Mouse (Mus musculus): ENCODE results near the gene Ccdc187. TPM values are rescaled to one million over a fixed set of nuclear protein-coding genes. Genes with fewer than 3 reads are reported as not detected.
A peak's percentile ranks its signal among the peaks of the same experiment; 100 is the strongest.

Ccdc187 gene
- polyA plus RNA-seq, 1 experiment from 2014 or later: 0.19 TPM

DNA sequence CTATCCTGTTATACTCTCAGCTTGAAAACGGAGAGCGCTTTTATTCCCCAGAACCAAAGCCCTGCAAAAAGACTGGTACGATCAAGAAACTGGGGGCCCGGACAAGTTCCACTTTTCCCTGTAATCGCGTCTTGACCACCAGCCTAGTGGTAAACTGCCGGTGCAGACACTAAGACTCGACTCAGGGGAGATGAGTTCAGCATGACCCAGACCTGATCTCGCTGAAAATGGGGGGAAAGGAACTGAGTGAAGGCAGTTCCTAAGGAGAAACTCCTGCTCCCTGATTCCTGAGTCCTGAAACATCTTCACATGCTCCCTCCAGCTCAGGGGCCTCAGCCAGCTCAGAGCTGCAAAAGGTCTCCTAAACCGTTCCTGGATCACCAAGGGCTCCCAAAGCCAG, 88.6 kb downstream of the Ccdc187 start:
- ATAC-seq (ENCODE audit: low FRiP score): no peak
- no peak overlapping the region for H3K4me2 ChIP-seq (replicated peaks; ENCODE audit: low read depth, low read length)
- no peak overlapping the region for H3K4me3 ChIP-seq (ENCODE audit: low read depth, low read length)
- 12% methylated on average over 10 of the region's 10 CpGs for WGBS
- no peak overlapping the region for H3K27ac ChIP-seq (ENCODE audit: low read depth, low read length)
- DNase-seq (ENCODE audit: low spot score): peak; percentile 41
- H3K27me3 ChIP-seq (ENCODE audit: control insufficient read depth, insufficient read depth, low read length): peaks cover 77% of the 10 kb centered on the region
- no peaks in the 10 kb centered on the region for H3K9me3 ChIP-seq (ENCODE audit: control insufficient read depth, low read length)
- H3K36me3 ChIP-seq (ENCODE audit: control insufficient read depth, insufficient read depth, low read length): peaks cover 4% of the 10 kb centered on the region
- peaks cover 24% of the 10 kb centered on the region for H3K4me1 ChIP-seq (replicated peaks; ENCODE audit: control insufficient read depth, insufficient read depth, low read length)
- H3K9ac ChIP-seq (ENCODE audit: low read depth, low read length): no peak overlapping the region; the same call in 1 of the 2 replicates

DNA sequence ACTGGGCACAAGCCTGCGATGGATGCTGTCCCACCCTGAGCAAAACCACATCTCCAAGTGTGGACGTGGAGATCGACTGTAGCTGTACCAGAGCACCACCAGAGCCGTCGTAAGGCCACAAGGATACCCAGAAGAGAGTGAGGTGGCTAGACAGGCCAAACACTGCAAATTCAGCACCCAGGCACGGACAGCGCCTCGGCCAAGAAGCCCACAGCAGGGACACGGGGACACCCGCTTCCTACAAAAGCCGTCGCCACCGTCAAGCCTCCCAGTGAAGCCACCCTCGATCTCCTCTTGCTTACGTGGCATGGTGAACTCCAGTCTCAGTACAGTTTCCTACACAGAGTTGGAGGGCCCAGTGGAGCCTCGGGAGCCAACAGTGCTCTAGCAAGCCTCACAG, 89.2 kb downstream of the Ccdc187 start:
- no peaks in the 10 kb centered on the region; the same call in 1 of the 2 replicates for H3K36me3 ChIP-seq (ENCODE audit: control insufficient read depth, insufficient read depth, low read length)
- H3K9ac ChIP-seq (ENCODE audit: low read depth, low read length): no peak overlapping the region
- peaks cover 24% of the 10 kb centered on the region for H3K4me1 ChIP-seq (replicated peaks; ENCODE audit: control insufficient read depth, insufficient read depth, low read length)
- DNase-seq (ENCODE audit: low spot score): peak; percentile 69
- no peak for ATAC-seq (ENCODE audit: low FRiP score)
- no peaks in the 10 kb centered on the region for H3K9me3 ChIP-seq (ENCODE audit: control insufficient read depth, low read length)
- WGBS: 2% methylated on average over 16 of the region's 16 CpGs
- H3K4me2 ChIP-seq (replicated peaks; ENCODE audit: low read depth, low read length): no peak overlapping the region
- no peak overlapping the region for H3K27ac ChIP-seq (ENCODE audit: low read depth, low read length)
- peaks cover 83% of the 10 kb centered on the region for H3K27me3 ChIP-seq (ENCODE audit: control insufficient read depth, insufficient read depth, low read length)
- H3K4me3 ChIP-seq (ENCODE audit: low read depth, low read length): no peak overlapping the region

GRCm38 (mm10) chr2:26202849-26203475, 91.4 kb downstream of the Ccdc187 start:
- no peaks in the 10 kb centered on the region for H3K9me3 ChIP-seq (ENCODE audit: control insufficient read depth, low read length)
- WGBS: 1% methylated on average over 36 of the region's 36 CpGs
- H3K27me3 ChIP-seq (ENCODE audit: control insufficient read depth, insufficient read depth, low read length): peaks cover 99% of the 10 kb centered on the region
- H3K36me3 ChIP-seq (ENCODE audit: control insufficient read depth, insufficient read depth, low read length): no peaks in the 10 kb centered on the region
- H3K4me1 ChIP-seq (replicated peaks; ENCODE audit: control insufficient read depth, insufficient read depth, low read length): peaks cover 24% of the 10 kb centered on the region
- DNase-seq (ENCODE audit: low spot score) (peak; percentile 63), ATAC-seq (ENCODE audit: low FRiP score) (no peak)
- H3K4me2 ChIP-seq (replicated peaks; ENCODE audit: low read depth, low read length): peak overlapping the region; percentile 19
- no peak overlapping the region for H3K27ac ChIP-seq (ENCODE audit: low read depth, low read length)
- no peak overlapping the region for H3K9ac ChIP-seq (ENCODE audit: low read depth, low read length)
- H3K4me3 ChIP-seq (ENCODE audit: low read depth, low read length): peak overlapping the region; percentile 13; the same call in 1 of the 2 replicates

DNA sequence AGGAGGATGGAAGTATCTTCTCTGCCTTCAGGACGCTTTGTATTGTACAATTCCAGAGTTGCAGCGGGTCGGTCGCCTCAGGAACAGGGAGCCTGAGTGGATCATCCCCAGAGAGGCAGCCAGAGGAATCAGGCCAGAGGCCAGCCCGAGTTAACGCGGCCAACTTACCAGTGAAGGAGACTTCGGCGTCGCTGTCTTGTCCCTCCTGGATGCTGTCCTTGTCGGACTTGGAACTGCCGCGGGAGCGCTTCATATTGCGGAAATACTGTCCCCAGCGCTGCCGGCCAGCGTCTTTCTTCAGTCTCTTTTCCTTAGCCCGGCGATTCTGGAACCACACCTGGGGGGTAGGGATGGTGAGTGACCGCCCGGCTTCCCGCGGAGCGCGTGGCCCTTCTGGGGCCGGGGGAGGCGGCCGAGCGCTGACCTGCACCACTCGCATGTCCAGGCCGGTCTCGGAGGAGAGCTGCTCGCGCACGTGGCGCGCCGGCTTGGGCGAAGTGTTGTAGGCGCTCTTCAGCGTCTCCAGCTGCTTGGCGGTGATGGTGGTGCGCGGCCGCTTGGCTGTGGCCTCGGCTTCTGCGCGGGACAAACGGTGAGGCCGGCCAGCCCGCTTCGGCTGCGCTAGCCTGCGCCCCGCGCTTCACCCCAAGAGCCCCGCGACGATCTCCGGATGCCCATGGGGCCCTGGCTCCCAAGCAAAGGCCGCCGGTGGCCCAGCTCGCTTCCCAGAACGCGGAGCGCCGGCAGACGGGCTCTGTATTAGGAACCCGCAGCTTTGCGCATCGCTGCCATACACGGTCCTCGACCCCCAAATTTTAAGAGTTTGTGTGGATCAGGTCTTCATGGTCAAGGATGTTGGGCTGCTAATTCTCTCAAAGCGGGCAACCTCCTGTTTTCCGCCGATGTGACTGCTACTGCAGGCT, 92.2 kb downstream of the Ccdc187 start:
- peaks cover 99% of the 10 kb centered on the region for H3K27me3 ChIP-seq (ENCODE audit: control insufficient read depth, insufficient read depth, low read length)
- WGBS: under 1% methylated on average over 77 of the region's 77 CpGs
- H3K36me3 ChIP-seq (ENCODE audit: control insufficient read depth, insufficient read depth, low read length): no peaks in the 10 kb centered on the region
- ATAC-seq (ENCODE audit: low FRiP score): no peak
- H3K4me1 ChIP-seq (replicated peaks; ENCODE audit: control insufficient read depth, insufficient read depth, low read length): peaks cover 23% of the 10 kb centered on the region
- H3K9me3 ChIP-seq (ENCODE audit: control insufficient read depth, low read length): no peaks in the 10 kb centered on the region
- H3K4me3 ChIP-seq (ENCODE audit: low read depth, low read length): peak overlapping the region; percentile 13; the same call in 1 of the 2 replicates
- H3K9ac ChIP-seq (ENCODE audit: low read depth, low read length): no peak overlapping the region
- DNase-seq (ENCODE audit: low spot score): peak; percentile 58
- peak overlapping the region; percentile 25 for H3K4me2 ChIP-seq (replicated peaks; ENCODE audit: low read depth, low read length)
- H3K27ac ChIP-seq (ENCODE audit: low read depth, low read length): no peak overlapping the region

GRCm38 (mm10) chr2:26198488-26198887, 95.9 kb downstream of the Ccdc187 start:
- H3K4me3 ChIP-seq (ENCODE audit: low read depth, low read length): no peak overlapping the region
- H3K4me2 ChIP-seq (replicated peaks; ENCODE audit: low read depth, low read length): 0 out of 2 replicates have a peak overlapping the region, but pooled peaks have one; percentile 7
- peak; percentile 59 for DNase-seq (ENCODE audit: low spot score)

DNA sequence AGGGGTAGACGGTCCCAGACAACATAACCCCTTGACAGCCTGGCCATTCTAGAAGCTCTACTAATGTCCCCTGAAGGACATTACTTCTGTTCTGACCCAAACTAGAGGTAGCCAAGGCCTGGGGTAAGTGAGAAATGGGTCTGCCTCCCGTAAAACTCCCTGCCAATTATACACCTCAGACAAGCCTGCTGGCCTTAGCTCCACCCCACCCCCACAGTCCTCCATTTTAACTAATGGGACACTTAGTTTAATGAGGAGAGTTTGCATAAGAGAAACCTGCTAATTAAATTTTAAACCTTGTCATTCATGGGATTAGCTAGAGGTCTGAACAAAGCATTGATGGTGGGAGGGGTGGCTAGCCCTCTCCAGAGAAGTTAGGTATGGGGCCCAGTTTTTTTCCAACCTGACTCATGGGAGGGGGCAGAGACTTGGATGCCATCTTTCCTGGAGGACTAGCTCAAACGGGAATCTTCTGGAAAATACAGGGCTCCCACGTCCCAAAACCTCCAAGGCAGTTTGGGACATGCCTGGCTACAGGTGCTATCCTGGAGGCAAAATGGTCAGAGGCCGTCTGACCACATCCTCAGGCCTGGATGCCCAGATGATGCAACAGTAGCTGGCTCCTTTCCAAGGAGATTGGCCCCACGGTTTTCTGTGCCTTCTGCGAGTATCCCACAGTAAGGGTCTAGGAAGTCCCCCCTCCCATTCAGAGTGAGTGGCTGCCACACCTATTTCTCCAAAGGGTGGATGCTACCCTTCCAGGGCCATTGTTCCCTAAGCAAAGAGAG, 99.6 kb downstream of the Ccdc187 start:
- no peak for DNase-seq (ENCODE audit: low spot score)
- Histone ChIP-seq H3K9me3 (ENCODE audit: control insufficient read depth, low read length) (no peaks in the 10 kb centered on the region), H3K36me3 (ENCODE audit: control insufficient read depth, insufficient read depth, low read length) (no peaks in the 10 kb centered on the region), H3K4me3 (ENCODE audit: low read depth, low read length) (no peak overlapping the region), H3K4me1 (replicated peaks; ENCODE audit: control insufficient read depth, insufficient read depth, low read length) (0 out of 2 replicates have a peak, but pooled peaks cover 5% of the 10 kb centered on the region), H3K9ac (ENCODE audit: low read depth, low read length) (no peak overlapping the region), H3K27ac (ENCODE audit: low read depth, low read length) (no peak overlapping the region), H3K4me2 (replicated peaks; ENCODE audit: low read depth, low read length) (no peak overlapping the region), H3K27me3 (ENCODE audit: control insufficient read depth, insufficient read depth, low read length) (peaks cover 45% of the 10 kb centered on the region)
- ATAC-seq (ENCODE audit: low FRiP score): no peak
- WGBS: 36% methylated on average over 7 of the region's 7 CpGs

More at GRCm38 (mm10) chr2:26198488-26198887, 95.9 kb downstream of the Ccdc187 start:
- Histone ChIP-seq H3K9me3 (ENCODE audit: control insufficient read depth, low read length) (no peaks in the 10 kb centered on the region), H3K27me3 (ENCODE audit: control insufficient read depth, insufficient read depth, low read length) (peaks cover 82% of the 10 kb centered on the region), H3K4me1 (replicated peaks; ENCODE audit: control insufficient read depth, insufficient read depth, low read length) (peaks cover 18% of the 10 kb centered on the region; the same call in 1 of the 2 replicates), H3K36me3 (ENCODE audit: control insufficient read depth, insufficient read depth, low read length) (no peaks in the 10 kb centered on the region), H3K9ac (ENCODE audit: low read depth, low read length) (no peak overlapping the region), H3K27ac (ENCODE audit: low read depth, low read length) (0 out of 2 replicates have a peak overlapping the region, but pooled peaks have one; percentile 13)
- 0 out of 2 replicates have a peak, but pooled peaks have one; percentile 33 for ATAC-seq (ENCODE audit: low FRiP score)
- WGBS: 0% methylated on average over 10 of the region's 10 CpGs

Other genes with a start within 250 kb of the Ccdc187 start
- 5.7 and 7.2 TPM in 2 replicates for gene Nacc2, start 171.3 kb downstream of the Ccdc187 start, polyA plus RNA-seq (2014; fragmentation: Nextera tagmentation; extraction: Ambion mirVana)
- 6.1 and 7.4 TPM in 2 replicates for gene Lhx3, start 86.3 kb downstream of the Ccdc187 start, polyA plus RNA-seq (2014; fragmentation: Nextera tagmentation; extraction: Ambion mirVana)
- 15.8 and 16.7 TPM in 2 replicates for gene Qsox2, start 57.0 kb downstream of the Ccdc187 start, polyA plus RNA-seq (2014; fragmentation: Nextera tagmentation; extraction: Ambion mirVana)
- gene Gpsm1, start 21.0 kb upstream of the Ccdc187 start, polyA plus RNA-seq (2014; fragmentation: Nextera tagmentation; extraction: Ambion mirVana): 46.9 and 48.5 TPM in 2 replicates
- gene Dnlz, start 57.6 kb upstream of the Ccdc187 start, polyA plus RNA-seq (2014; fragmentation: Nextera tagmentation; extraction: Ambion mirVana): 27.3 and 29.6 TPM in 2 replicates
- 0.21 and 0.36 TPM in 2 replicates for gene Card9, start 66.4 kb upstream of the Ccdc187 start, polyA plus RNA-seq (2014; fragmentation: Nextera tagmentation; extraction: Ambion mirVana)
- 22.1 and 23.6 TPM in 2 replicates for gene Snapc4, start 86.1 kb upstream of the Ccdc187 start, polyA plus RNA-seq (2014; fragmentation: Nextera tagmentation; extraction: Ambion mirVana)
- 133 and 140 TPM in 2 replicates for gene Entr1, start 94.8 kb upstream of the Ccdc187 start, polyA plus RNA-seq (2014; fragmentation: Nextera tagmentation; extraction: Ambion mirVana)
- 94.4 and 108 TPM in 2 replicates for gene Pmpca, start 94.8 kb upstream of the Ccdc187 start, polyA plus RNA-seq (2014; fragmentation: Nextera tagmentation; extraction: Ambion mirVana)
- 23.1 and 23.9 TPM in 2 replicates for gene Inpp5e, start 114.6 kb upstream of the Ccdc187 start, polyA plus RNA-seq (2014; fragmentation: Nextera tagmentation; extraction: Ambion mirVana)
- gene Sec16a, start 150.7 kb upstream of the Ccdc187 start, polyA plus RNA-seq (2014; fragmentation: Nextera tagmentation; extraction: Ambion mirVana): 29.6 and 31.2 TPM in 2 replicates
- 48.9 and 66.8 TPM in 2 replicates for gene Notch1, start 222.1 kb upstream of the Ccdc187 start, polyA plus RNA-seq (2014; fragmentation: Nextera tagmentation; extraction: Ambion mirVana)